Mouse (Mus musculus) limb, embryonic 12.5 days (tissue): ENCODE measurements at regions not wholly inside any gene's neighbourhood (a gene's known extent, or its start where the extent isn't known, plus 50 kb on each side); places are given as distances from the start of the nearest gene placed in this dataset.

Source experiments
- ATAC-seq: fragments of 200-750 bp; cut with Nextera tagmentation; 2 replicates; pipeline ENCODE4 v1.8.0; 2017; ENCODE audit warnings: low read depth, moderate TSS enrichment; ENCODE audit not compliant: insufficient number of reproducible peaks, insufficient read depth, low FRiP score, low TSS enrichment
- H3K27ac ChIP-seq: fragments of 300-500 bp; sonication (generic); 2 replicates; pipeline ENCODE4 v1.5.1; 2016; ENCODE audit warnings: mild to moderate bottlenecking, moderate library complexity
- H3K27me3 ChIP-seq: fragments of 300-500 bp; sonication (generic); 2 replicates; pipeline ENCODE4 v1.6.1; 2016; ENCODE audit warnings: mild to moderate bottlenecking, moderate library complexity
- H3K36me3 ChIP-seq: fragments of 300-500 bp; sonication (generic); 2 replicates; pipeline ENCODE4 v1.6.1; 2016; ENCODE audit warnings: mild to moderate bottlenecking, moderate library complexity
- H3K4me1 ChIP-seq: fragments of 300-500 bp; sonication (generic); replicated peaks from 2 replicates; pipeline ENCODE4 v1.6.1; 2016
- H3K4me2 ChIP-seq: fragments of 300-500 bp; sonication (generic); 2 replicates; pipeline ENCODE4 v1.6.1; 2016; ENCODE audit warnings: mild to moderate bottlenecking, moderate library complexity
- H3K4me3 ChIP-seq: fragments of 300-500 bp; sonication (generic); replicated peaks from 2 replicates; pipeline ENCODE4 v1.5.1; 2016; ENCODE audit warnings: mild to moderate bottlenecking
- H3K9ac ChIP-seq: fragments of 300-500 bp; sonication (generic); replicated peaks from 2 replicates; pipeline ENCODE4 v1.6.1; 2016; ENCODE audit warnings: mild to moderate bottlenecking, moderate library complexity
- H3K9me3 ChIP-seq: fragments of 300-500 bp; sonication (generic); 2 replicates; pipeline ENCODE4 v1.6.1; 2016; ENCODE audit warnings: mild to moderate bottlenecking, moderate library complexity
- WGBS: fragments of 180-500 bp; shearing (Covaris S2); methylation state at CpG from one replicate; pipeline ENCODE4 v1.1.7; 2016; 5-methylcytosine and 5-hydroxymethylcytosine counted together

GRCm38 (mm10) chr4:64684654-64685053 is 439.3 kb upstream of the Pappa start:
- Histone ChIP-seq H3K4me1 (no peaks in the 10 kb centered on the region), H3K4me2 (no peak overlapping the region), H3K27ac (no peak overlapping the region), H3K9me3 (no peaks in the 10 kb centered on the region), H3K4me3 (no peak overlapping the region), H3K36me3 (no peaks in the 10 kb centered on the region), H3K9ac (no peak overlapping the region), H3K27me3 (no peaks in the 10 kb centered on the region)
- 79% methylated on average over 1 of the region's 1 CpGs for WGBS
- ATAC-seq = no peak

GRCm38 (mm10) chr4:64696134-64696533 is 427.8 kb upstream of the Pappa start:
- Histone ChIP-seq H3K27ac (no peak overlapping the region), H3K9me3 (no peaks in the 10 kb centered on the region), H3K4me1 (no peaks in the 10 kb centered on the region), H3K4me3 (no peak overlapping the region), H3K9ac (no peak overlapping the region), H3K27me3 (no peaks in the 10 kb centered on the region), H3K36me3 (no peaks in the 10 kb centered on the region), H3K4me2 (no peak overlapping the region)
- 12% methylated on average over 1 of the region's 1 CpGs for WGBS
- no peak for ATAC-seq

- no peaks in the 10 kb centered on the region for H3K36me3 ChIP-seq
- no peaks in the 10 kb centered on the region; the same call in 1 of the 2 replicates for H3K4me1 ChIP-seq
- 20% methylated on average over 3 of the region's 3 CpGs for WGBS
- H3K4me3 ChIP-seq = no peak overlapping the region
- H3K9me3 ChIP-seq = no peaks in the 10 kb centered on the region
- H3K9ac ChIP-seq = no peak overlapping the region
- ATAC-seq = no peak
- H3K27ac ChIP-seq = no peak overlapping the region
- no peaks in the 10 kb centered on the region for H3K27me3 ChIP-seq
- no peak overlapping the region for H3K4me2 ChIP-seq
Observed at GRCm38 (mm10) chr4:64723296-64723695, 400.7 kb upstream of the Pappa start.

GRCm38 (mm10) chr4:64724851-64725250 is 399.1 kb upstream of the Pappa start:
- Histone ChIP-seq H3K4me3 (no peak overlapping the region), H3K4me2 (no peak overlapping the region), H3K4me1 (no peaks in the 10 kb centered on the region; the same call in 1 of the 2 replicates), H3K9ac (no peak overlapping the region), H3K27me3 (no peaks in the 10 kb centered on the region), H3K36me3 (no peaks in the 10 kb centered on the region), H3K9me3 (no peaks in the 10 kb centered on the region), H3K27ac (no peak overlapping the region)
- WGBS = 62% methylated on average over 1 of the region's 1 CpGs
- ATAC-seq = no peak

GRCm38 (mm10) chr4:64755986-64756385 is 368.0 kb upstream of the Pappa start:
- H3K4me2 ChIP-seq = no peak overlapping the region
- H3K4me1 ChIP-seq = peaks cover 3% of the 10 kb centered on the region; the same call in 1 of the 2 replicates
- no peak overlapping the region for H3K27ac ChIP-seq
- H3K4me3 ChIP-seq = no peak overlapping the region
- 34% methylated on average over 4 of the region's 4 CpGs for WGBS
- H3K27me3 ChIP-seq = no peaks in the 10 kb centered on the region
- peak; percentile 68; the same call in 1 of the 2 replicates for ATAC-seq
- no peaks in the 10 kb centered on the region for H3K36me3 ChIP-seq
- H3K9ac ChIP-seq = no peak overlapping the region
- H3K9me3 ChIP-seq = no peaks in the 10 kb centered on the region

GRCm38 (mm10) chr4:64768610-64769009 is 355.4 kb upstream of the Pappa start:
- 79% methylated on average over 1 of the region's 1 CpGs for WGBS
- ATAC-seq = no peak

GRCm38 (mm10) chr4:64803886-64804285 is 320.1 kb upstream of the Pappa start:
- H3K27me3 ChIP-seq = no peaks in the 10 kb centered on the region
- no peak overlapping the region for H3K27ac ChIP-seq
- no peak for ATAC-seq
- H3K4me2 ChIP-seq = no peak overlapping the region
- no peak overlapping the region for H3K4me3 ChIP-seq
- H3K9ac ChIP-seq = no peak overlapping the region
- H3K9me3 ChIP-seq = no peaks in the 10 kb centered on the region
- peaks cover 12% of the 10 kb centered on the region for H3K4me1 ChIP-seq
- no peaks in the 10 kb centered on the region for H3K36me3 ChIP-seq
- WGBS = 70% methylated on average over 7 of the region's 7 CpGs

More at GRCm38 (mm10) chr4:64768610-64769009, 355.4 kb upstream of the Pappa start:
- Histone ChIP-seq H3K36me3 (no peaks in the 10 kb centered on the region), H3K9ac (no peak overlapping the region), H3K9me3 (no peaks in the 10 kb centered on the region), H3K4me2 (no peak overlapping the region), H3K4me3 (no peak overlapping the region), H3K4me1 (no peaks in the 10 kb centered on the region), H3K27me3 (no peaks in the 10 kb centered on the region), H3K27ac (no peak overlapping the region)

GRCm38 (mm10) chr4:64804996-64805395 is 319.0 kb upstream of the Pappa start:
- H3K27me3 ChIP-seq = no peaks in the 10 kb centered on the region
- no peaks in the 10 kb centered on the region for H3K36me3 ChIP-seq
- no peak overlapping the region for H3K9ac ChIP-seq
- no peak for ATAC-seq
- no peak overlapping the region for H3K4me2 ChIP-seq
- peaks cover 12% of the 10 kb centered on the region for H3K4me1 ChIP-seq
- H3K4me3 ChIP-seq = no peak overlapping the region
- 62% methylated on average over 2 of the region's 2 CpGs for WGBS
- H3K27ac ChIP-seq = no peak overlapping the region
- no peaks in the 10 kb centered on the region for H3K9me3 ChIP-seq

- ATAC-seq = peak; percentile 75; the same call in 1 of the 2 replicates
Observed at GRCm38 (mm10) chr4:64807148-64807547, 316.8 kb upstream of the Pappa start.

GRCm38 (mm10) chr4:64811974-64812373 is 312.0 kb upstream of the Pappa start:
- ATAC-seq = no peak
- H3K4me2 ChIP-seq = no peak overlapping the region
- no peak overlapping the region for H3K9ac ChIP-seq
- peaks cover 5% of the 10 kb centered on the region for H3K4me1 ChIP-seq
- H3K4me3 ChIP-seq = no peak overlapping the region
- H3K9me3 ChIP-seq = no peaks in the 10 kb centered on the region
- H3K36me3 ChIP-seq = no peaks in the 10 kb centered on the region
- no peak overlapping the region for H3K27ac ChIP-seq
- no peaks in the 10 kb centered on the region for H3K27me3 ChIP-seq

More at GRCm38 (mm10) chr4:64807148-64807547, 316.8 kb upstream of the Pappa start:
- Histone ChIP-seq H3K4me2 (no peak overlapping the region), H3K27me3 (no peaks in the 10 kb centered on the region), H3K27ac (no peak overlapping the region), H3K9me3 (no peaks in the 10 kb centered on the region), H3K4me1 (peaks cover 12% of the 10 kb centered on the region), H3K4me3 (no peak overlapping the region), H3K36me3 (no peaks in the 10 kb centered on the region), H3K9ac (no peak overlapping the region)
- whole genome bisulfite sequencing = 68% methylated on average over 1 of the region's 1 CpGs

GRCm38 (mm10) chr4:64812812-64813211 is 311.2 kb upstream of the Pappa start:
- Histone ChIP-seq H3K4me2 (no peak overlapping the region), H3K36me3 (no peaks in the 10 kb centered on the region), H3K4me1 (no peaks in the 10 kb centered on the region), H3K27me3 (no peaks in the 10 kb centered on the region), H3K9ac (no peak overlapping the region), H3K4me3 (no peak overlapping the region), H3K9me3 (no peaks in the 10 kb centered on the region), H3K27ac (no peak overlapping the region)
- WGBS = 66% methylated on average over 4 of the region's 4 CpGs
- no peak for ATAC-seq

- no peaks in the 10 kb centered on the region for H3K4me1 ChIP-seq
- H3K9ac ChIP-seq = no peak overlapping the region
- H3K4me3 ChIP-seq = no peak overlapping the region
- no peaks in the 10 kb centered on the region for H3K27me3 ChIP-seq
- no peak for ATAC-seq
- H3K9me3 ChIP-seq = no peaks in the 10 kb centered on the region
- H3K36me3 ChIP-seq = no peaks in the 10 kb centered on the region
- no peak overlapping the region for H3K27ac ChIP-seq
- WGBS = 50% methylated on average over 2 of the region's 2 CpGs
- no peak overlapping the region for H3K4me2 ChIP-seq
Observed at GRCm38 (mm10) chr4:64832882-64833281, 291.1 kb upstream of the Pappa start.
